Comparison of ENCODE assay signal across 12 mouse cellular contexts in genomic region chr5:9446146-9446545, GRCm38 (mm10).
DNase-seq lines count a peak whose midpoint lies in the region; ATAC-seq and TF ChIP-seq lines count a peak whose summit lies in the region.
"Had no signal": no experiment of that assay in that cellular context is flagged by ENCODE, and none has a peak within 500 bp of the region (broad histone marks: within the 10 kb centered on the region; RNA-seq: fewer than 3 reads in every experiment).

No protein-coding gene starts in this region.

- ATAC-seq in heart, embryonic 11.5 days (replicated peaks; ENCODE audit: insufficient number of reproducible peaks, low FRiP score, low TSS enrichment) = no peak
- no peak for ATAC-seq in midbrain, embryonic 14.5 days (ENCODE audit: low FRiP score, low TSS enrichment)
- ATAC-seq in midbrain, embryonic 15.5 days (replicated peaks) = no peak
- ATAC-seq in stomach, postnatal 0 days (ENCODE audit: low FRiP score, low TSS enrichment) = no peak

- H3K4me1 ChIP-seq in heart, embryonic 11.5 days (ENCODE audit: control insufficient read depth, insufficient read depth, low read length) = no peaks in the 10 kb centered on the region
- H3K4me1 ChIP-seq in midbrain, embryonic 14.5 days (ENCODE audit: control insufficient read depth, insufficient read depth, low read length) = no peaks in the 10 kb centered on the region
- no peaks in the 10 kb centered on the region for H3K4me1 ChIP-seq in midbrain, embryonic 15.5 days
- no peaks in the 10 kb centered on the region for H3K4me1 ChIP-seq in stomach, postnatal 0 days (replicated peaks; ENCODE audit: control insufficient read depth, insufficient read depth)
- H3K4me1 ChIP-seq: embryonic facial prominence, embryonic 15.5 days; hindbrain, embryonic 15.5 days; megakaryocyte, embryonic 14.5 days had no signal

- no peak overlapping the region for H3K9ac ChIP-seq in heart, embryonic 11.5 days (ENCODE audit: low read depth, low read length)
- no peak overlapping the region for H3K9ac ChIP-seq in midbrain, embryonic 14.5 days (replicated peaks; ENCODE audit: low read length)
- no peak overlapping the region for H3K9ac ChIP-seq in midbrain, embryonic 15.5 days
- no peak overlapping the region for H3K9ac ChIP-seq in stomach, postnatal 0 days (ENCODE audit: low read length)
- H3K9ac ChIP-seq: embryonic facial prominence, embryonic 15.5 days; hindbrain, embryonic 15.5 days had no signal

- no peaks in the 10 kb centered on the region for H3K27me3 ChIP-seq in heart, embryonic 11.5 days (ENCODE audit: control insufficient read depth, insufficient read depth, low read length)
- no peaks in the 10 kb centered on the region for H3K27me3 ChIP-seq in midbrain, embryonic 14.5 days (ENCODE audit: control insufficient read depth, insufficient read depth, low read length)
- H3K27me3 ChIP-seq in midbrain, embryonic 15.5 days (replicated peaks) = no peaks in the 10 kb centered on the region
- H3K27me3 ChIP-seq in stomach, postnatal 0 days (ENCODE audit: control insufficient read depth, insufficient read depth, low read length) = no peaks in the 10 kb centered on the region
- H3K27me3 ChIP-seq: embryonic facial prominence, embryonic 15.5 days; hindbrain, embryonic 15.5 days; megakaryocyte, embryonic 14.5 days had no signal

- no peak for TF ChIP-seq CTCF in stomach, postnatal 0 days (IDR thresholded peaks at IDR 0.05; ENCODE audit: low read depth)

- no peak overlapping the region for H3K4me3 ChIP-seq in heart, embryonic 11.5 days (ENCODE audit: low read depth, low read length)
- H3K4me3 ChIP-seq in midbrain, embryonic 14.5 days (replicated peaks; ENCODE audit: low read depth, low read length) = no peak overlapping the region
- no peak overlapping the region for H3K4me3 ChIP-seq in midbrain, embryonic 15.5 days
- no peak overlapping the region for H3K4me3 ChIP-seq in stomach, postnatal 0 days (ENCODE audit: low read depth, low read length)
- H3K4me3 ChIP-seq: embryonic facial prominence, embryonic 15.5 days; hindbrain, embryonic 15.5 days; megakaryocyte, embryonic 14.5 days had no signal

- H3K4me2 ChIP-seq in heart, embryonic 11.5 days = no peak overlapping the region
- H3K4me2 ChIP-seq in midbrain, embryonic 14.5 days (ENCODE audit: low read length) = no peak overlapping the region
- H3K4me2 ChIP-seq in midbrain, embryonic 15.5 days = no peak overlapping the region
- H3K4me2 ChIP-seq in stomach, postnatal 0 days (replicated peaks; ENCODE audit: low read depth) = no peak overlapping the region
- H3K4me2 ChIP-seq: embryonic facial prominence, embryonic 15.5 days; hindbrain, embryonic 15.5 days had no signal

- intact Hi-C loops in heart, postnatal 14 days (cut with DNase I) = loop anchor here (10.0 kb wide), 1 partner anchor 1189 kb away; no protein-coding TSS in a partner anchor

- H3K27ac ChIP-seq in heart, embryonic 11.5 days (ENCODE audit: low read depth, low read length) = no peak overlapping the region
- H3K27ac ChIP-seq in midbrain, embryonic 14.5 days (replicated peaks; ENCODE audit: low read depth, low read length) = no peak overlapping the region
- H3K27ac ChIP-seq in midbrain, embryonic 15.5 days = no peak overlapping the region
- no peak overlapping the region for H3K27ac ChIP-seq in stomach, postnatal 0 days (replicated peaks)
- H3K27ac ChIP-seq: embryonic facial prominence, embryonic 15.5 days; hindbrain, embryonic 15.5 days had no signal

- 0% methylated on average over 1 of the region's 1 CpGs for WGBS in heart, embryonic 11.5 days (ENCODE audit: insufficient replicate concordance)
- WGBS in midbrain, embryonic 14.5 days = 36% methylated on average over 1 of the region's 1 CpGs
- 35% methylated on average over 1 of the region's 1 CpGs for WGBS in midbrain, embryonic 15.5 days
- 3% methylated on average over 1 of the region's 1 CpGs for WGBS in stomach, postnatal 0 days

- peak; percentile 4 to 26 for DNase-seq in heart, postnatal 14 days
- DNase-seq in midbrain, embryonic 14.5 days = peak; percentile 24
- peak; percentile 65 for DNase-seq in embryo, embryonic 11 days
- peak; percentile 31 for DNase-seq in stomach, postnatal 0 days (ENCODE audit: low spot score)
- no peak for DNase-seq in thymus, postnatal 0 days (ENCODE audit: low spot score)
- DNase-seq in right cerebral cortex, adult 2 months (ENCODE audit: low spot score in 2 of 2) = no peak
- DNase-seq: gastrocnemius, postnatal 10 days had no signal

- H3K36me3 ChIP-seq in heart, embryonic 11.5 days (ENCODE audit: control insufficient read depth, insufficient read depth, low read length) = no peaks in the 10 kb centered on the region
- 0 out of 2 replicates have a peak, but pooled peaks cover 4% of the 10 kb centered on the region for H3K36me3 ChIP-seq in midbrain, embryonic 14.5 days (ENCODE audit: control insufficient read depth, insufficient read depth, low read length)
- no peaks in the 10 kb centered on the region for H3K36me3 ChIP-seq in midbrain, embryonic 15.5 days (replicated peaks)
- H3K36me3 ChIP-seq in stomach, postnatal 0 days (ENCODE audit: control insufficient read depth, insufficient read depth, low read length) = no peaks in the 10 kb centered on the region
- H3K36me3 ChIP-seq: embryonic facial prominence, embryonic 15.5 days; hindbrain, embryonic 15.5 days had no signal

- no peak for TF ChIP-seq EP300 in stomach, postnatal 0 days (optimal IDR thresholded peaks at IDR 0.05)

- H3K9me3 ChIP-seq in heart, embryonic 11.5 days (replicated peaks; ENCODE audit: control insufficient read depth, low read length) = no peaks in the 10 kb centered on the region
- H3K9me3 ChIP-seq in midbrain, embryonic 14.5 days (ENCODE audit: control insufficient read depth, low read length) = no peaks in the 10 kb centered on the region
- H3K9me3 ChIP-seq in midbrain, embryonic 15.5 days = no peaks in the 10 kb centered on the region
- H3K9me3 ChIP-seq in stomach, postnatal 0 days (ENCODE audit: control insufficient read depth, low read length) = no peaks in the 10 kb centered on the region
- H3K9me3 ChIP-seq: embryonic facial prominence, embryonic 15.5 days; hindbrain, embryonic 15.5 days; megakaryocyte, embryonic 14.5 days had no signal

Comparison
In these comparisons a context has a peak if more than half of its experiments do, and no peak if none do; other contexts are left out.
1. DNase-seq: peak in heart, postnatal 14 days (2 of 2), midbrain, embryonic 14.5 days (single experiment), embryo, embryonic 11 days (single experiment) and stomach, postnatal 0 days (single experiment); none in thymus, postnatal 0 days (single experiment) and right cerebral cortex, adult 2 months (0 of 2).